Mouse (Mus musculus) intestine, embryonic 14.5 days (tissue): ENCODE results near the gene Rpl36a-ps1. TPM values are rescaled to one million over a fixed set of nuclear protein-coding genes. Genes with fewer than 3 reads are reported as not detected.
"Not testable (repeated sequence)": the region's sequence is repeated elsewhere in the genome, so short reads cannot be mapped to it uniquely, and the experiment has no call there.

Source experiments
- ATAC-seq: fragments of 200-750 bp; cut with Nextera tagmentation; replicated peaks from 2 replicates; pipeline ENCODE4 v1.8.0; 2017; ENCODE audit warnings: low read depth, moderate number of reproducible peaks, moderate TSS enrichment, moderate library complexity; ENCODE audit not compliant: low FRiP score, low TSS enrichment
- DNase-seq: peaks from one replicate; pipeline ENCODE4 v3.0.0-alpha.2; 2018; ENCODE audit warnings: low spot score
- H3K27ac ChIP-seq: fragments of 300-500 bp; sonication (generic); 2 replicates; pipeline ENCODE4 v1.5.1; 2014; ENCODE audit warnings: low read depth, mild to moderate bottlenecking, control low read depth
- H3K27me3 ChIP-seq: fragments of 300-500 bp; sonication (generic); replicated peaks from 2 replicates; pipeline ENCODE4 v1.6.1; 2014; ENCODE audit warnings: low read length, control low read depth; ENCODE audit not compliant: control insufficient read depth, insufficient read depth
- H3K36me3 ChIP-seq: fragments of 300-500 bp; sonication (generic); 2 replicates; pipeline ENCODE4 v1.6.1; 2014; ENCODE audit warnings: low read length, control low read depth; ENCODE audit not compliant: control insufficient read depth, insufficient read depth
- H3K4me1 ChIP-seq: fragments of 300-500 bp; sonication (generic); replicated peaks from 2 replicates; pipeline ENCODE4 v1.6.1; 2014; ENCODE audit warnings: low read length, control low read depth, mixed read lengths; ENCODE audit not compliant: control insufficient read depth, insufficient read depth
- H3K4me2 ChIP-seq: fragments of 300-500 bp; sonication (generic); 2 replicates; pipeline ENCODE4 v1.6.1; 2014; ENCODE audit warnings: low read length
- H3K4me3 ChIP-seq: fragments of 300-500 bp; sonication (generic); 2 replicates; pipeline ENCODE4 v1.5.1; 2014; ENCODE audit warnings: low read depth, low read length, control low read depth, mixed read lengths
- H3K9ac ChIP-seq: fragments of 300-500 bp; sonication (generic); 2 replicates; pipeline ENCODE4 v1.6.1; 2014; ENCODE audit warnings: mild to moderate bottlenecking, low read length
- H3K9me3 ChIP-seq: fragments of 300-500 bp; sonication (generic); 2 replicates; pipeline ENCODE4 v1.6.1; 2016; ENCODE audit warnings: low read length, control low read depth; ENCODE audit not compliant: control insufficient read depth
- WGBS: fragments of 180-500 bp; shearing (Covaris S2); extraction: QIAGEN DNeasy Blood & Tissue Kit; methylation state at CpG from one replicate; pipeline ENCODE4 v1.1.7; 2014; 5-methylcytosine and 5-hydroxymethylcytosine counted together
- polyA plus RNA-seq: library from polyadenylated mRNA; unstranded; fragments of >200 nt; fragmentation: Nextera tagmentation; extraction: Ambion mirVana; gene quantifications from 2 replicates; pipeline ENCODE4 v1.2.1, GENCODE M21; 2014

The Rpl36a-ps1 gene
- 2.6 TPM in 1 of 2 replicates, not detected in the other for polyA plus RNA-seq

DNA sequence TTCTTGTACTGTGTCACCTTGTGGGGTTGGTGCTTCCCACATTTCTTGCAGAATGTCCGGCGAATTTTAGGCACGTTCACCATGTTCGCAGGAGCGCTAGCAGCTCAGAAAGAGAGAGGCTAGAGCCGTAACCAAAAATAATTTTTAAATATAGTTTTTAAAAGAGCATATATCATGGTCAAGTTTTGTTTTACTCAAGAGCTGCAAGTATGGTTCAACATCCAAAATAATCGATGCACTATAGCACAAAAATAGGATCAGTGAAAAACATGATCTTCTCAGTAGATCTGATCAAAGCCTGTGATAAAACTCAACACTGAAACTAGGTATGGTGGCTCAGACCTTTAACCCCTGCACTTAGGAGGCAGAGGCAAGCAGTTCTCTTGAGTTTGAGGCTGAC is at the start of gene Rpl36a-ps1:
Gene Rpl36a-ps1 (minus strand): TSS at position 101 of the 400 bp plus-strand sequence.
- Histone ChIP-seq H3K9ac (no peak within 1 kb of the TSS), H3K4me2 (no peak within 1 kb of the TSS), H3K4me3 (no peak within 1 kb of the TSS), H3K4me1 (no peaks in the 10 kb centered on the region), H3K36me3 (no peaks in the 10 kb centered on the region), H3K27me3 (no peaks in the 10 kb centered on the region), H3K27ac (no peak within 1 kb of the TSS), H3K9me3 (no peaks in the 10 kb centered on the region)
- ATAC-seq: no peak
- 96% methylated on average over 7 of the region's 7 CpGs for WGBS
- no peak for DNase-seq

DNA sequence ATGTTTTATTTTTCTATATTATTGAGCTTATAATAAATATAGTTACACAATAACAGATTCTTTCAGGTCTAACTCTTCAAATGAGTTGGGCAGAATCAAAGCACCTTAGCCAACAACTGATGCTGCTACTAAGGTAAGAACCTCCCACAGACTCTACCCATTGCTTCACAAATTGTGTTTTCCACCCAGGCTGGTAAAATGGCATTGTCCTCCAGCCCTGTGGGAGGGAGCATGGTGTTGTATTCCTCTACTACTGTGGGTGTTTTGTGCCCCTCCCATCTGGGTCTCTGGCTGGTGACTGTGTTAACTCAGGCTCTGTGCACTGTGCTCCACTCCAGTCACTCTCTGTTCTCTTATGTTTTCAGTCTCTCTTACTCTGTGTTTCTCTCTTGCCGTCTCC is 49.4 kb upstream of the Rpl36a-ps1 start:
- H3K9ac ChIP-seq: no peak overlapping the region
- no peaks in the 10 kb centered on the region for H3K27me3 ChIP-seq
- peaks cover 15% of the 10 kb centered on the region for H3K4me1 ChIP-seq
- ATAC-seq: no peak
- H3K4me2 ChIP-seq: no peak overlapping the region
- WGBS: 81% methylated on average over 1 of the region's 1 CpGs
- H3K4me3 ChIP-seq: no peak overlapping the region
- no peak for DNase-seq
- H3K9me3 ChIP-seq: no peaks in the 10 kb centered on the region
- no peak overlapping the region for H3K27ac ChIP-seq
- peaks cover 16% of the 10 kb centered on the region for H3K36me3 ChIP-seq

DNA sequence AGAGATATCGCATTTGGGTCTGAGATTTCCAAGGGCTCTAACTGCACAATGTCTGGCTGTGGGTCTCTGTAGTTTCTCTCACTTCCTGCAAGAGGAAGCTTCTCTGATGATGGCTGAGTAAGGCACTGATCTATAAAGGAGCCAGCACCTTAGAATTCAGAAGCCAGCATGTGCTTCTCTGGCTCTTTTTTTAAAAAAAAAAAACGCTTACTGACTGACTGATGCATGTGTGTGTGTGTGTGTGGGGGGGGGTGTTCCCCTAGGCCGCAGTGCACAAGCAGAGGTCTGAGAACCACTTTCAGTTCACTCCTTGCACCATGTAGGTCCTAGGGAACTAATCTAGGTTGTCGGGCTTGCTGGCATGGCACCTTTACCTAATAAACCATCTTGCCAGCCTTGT is 47.3 kb upstream of the Rpl36a-ps1 start:
- Histone ChIP-seq H3K4me2 (no peak overlapping the region), H3K27ac (no peak overlapping the region), H3K9me3 (no peaks in the 10 kb centered on the region), H3K27me3 (no peaks in the 10 kb centered on the region), H3K36me3 (peaks cover 29% of the 10 kb centered on the region), H3K4me1 (peaks cover 13% of the 10 kb centered on the region), H3K4me3 (no peak overlapping the region), H3K9ac (no peak overlapping the region)
- WGBS: 64% methylated on average over 4 of the region's 4 CpGs
- ATAC-seq (no peak), DNase-seq (peak; percentile 47)

DNA sequence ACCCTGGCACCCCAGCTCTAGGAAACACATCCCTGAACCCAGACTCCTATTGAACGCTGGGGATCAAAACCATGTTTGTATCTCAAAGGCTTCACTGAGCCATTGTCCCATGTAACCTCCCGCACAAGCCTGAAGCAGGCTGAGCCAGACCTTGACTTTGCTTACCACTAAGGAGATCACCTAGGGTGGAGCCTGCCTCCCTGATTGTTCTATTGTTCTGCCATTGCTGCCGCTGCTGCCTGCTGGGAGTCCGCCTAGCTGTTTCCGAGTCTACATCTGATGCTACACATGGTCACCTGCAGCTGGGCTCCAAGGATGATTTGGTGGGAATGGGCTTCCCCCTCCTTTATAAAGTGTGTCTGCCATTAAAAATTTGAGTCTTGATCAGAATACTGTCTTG is 45.2 kb upstream of the Rpl36a-ps1 start:
- DNase-seq: peak; percentile 18

DNA sequence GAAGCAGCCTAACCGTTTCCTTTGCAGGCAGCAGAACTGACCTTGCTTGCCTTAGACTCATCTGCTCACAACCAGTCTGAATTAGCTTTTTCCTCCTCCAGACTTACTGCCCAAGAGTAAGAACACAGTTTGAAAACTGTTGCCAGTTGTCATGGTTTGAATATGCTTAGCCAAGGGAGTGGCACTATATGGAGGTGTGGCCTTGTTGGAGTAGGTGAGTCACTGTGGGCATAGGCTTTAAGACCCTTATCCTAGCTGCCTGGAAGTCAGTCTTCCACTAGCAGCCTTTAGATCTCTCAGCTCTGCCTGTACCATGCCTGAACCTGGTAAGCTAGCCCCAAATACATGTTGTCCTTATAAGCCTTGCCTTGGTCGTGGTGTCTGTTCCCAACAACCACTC is 43.6 kb upstream of the Rpl36a-ps1 start:
- DNase-seq: peak; percentile 50
- Histone ChIP-seq H3K9me3 (no peaks in the 10 kb centered on the region), H3K4me2 (no peak overlapping the region), H3K27me3 (no peaks in the 10 kb centered on the region), H3K27ac (no peak overlapping the region), H3K36me3 (peaks cover 40% of the 10 kb centered on the region), H3K9ac (no peak overlapping the region), H3K4me3 (no peak overlapping the region), H3K4me1 (no peaks in the 10 kb centered on the region)
- 75% methylated on average over 2 of the region's 2 CpGs for WGBS
- ATAC-seq: peak; percentile 52; the same call in 1 of the 2 replicates

More for the DNA sequence above, 45.2 kb upstream of the Rpl36a-ps1 start:
- WGBS: 83% methylated on average over 5 of the region's 5 CpGs
- H3K9ac ChIP-seq, ATAC-seq, H3K27ac ChIP-seq, H3K4me3 ChIP-seq, H3K9me3 ChIP-seq, H3K4me1 ChIP-seq, H3K27me3 ChIP-seq, H3K4me2 ChIP-seq: not testable (repeated sequence)
- peaks cover 35% of the 10 kb centered on the region for H3K36me3 ChIP-seq

DNA sequence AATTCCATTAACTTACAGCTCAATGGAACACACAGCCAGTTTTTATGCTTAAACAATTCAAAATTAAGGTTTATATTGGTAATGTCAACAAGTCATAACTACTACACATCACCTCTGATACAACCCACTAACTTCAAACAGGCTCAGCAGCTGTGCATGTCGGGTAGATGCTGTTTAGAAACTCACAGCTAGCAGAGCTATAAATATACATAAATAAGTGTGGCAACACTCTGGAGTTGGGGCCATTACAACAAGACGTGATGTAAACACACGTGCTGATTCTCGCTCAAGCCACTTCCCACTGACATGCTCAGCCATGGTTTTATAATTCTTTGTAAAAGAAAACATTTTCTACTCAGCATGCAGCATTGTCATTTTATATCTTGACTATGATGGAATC is 41.9 kb upstream of the Rpl36a-ps1 start:
- Histone ChIP-seq H3K4me3 (no peak overlapping the region), H3K9me3 (no peaks in the 10 kb centered on the region), H3K36me3 (peaks cover 40% of the 10 kb centered on the region), H3K9ac (no peak overlapping the region), H3K27me3 (no peaks in the 10 kb centered on the region), H3K4me2 (no peak overlapping the region), H3K27ac (no peak overlapping the region), H3K4me1 (no peaks in the 10 kb centered on the region)
- DNase-seq (peak; percentile 21), ATAC-seq (no peak)
- WGBS: 60% methylated on average over 4 of the region's 4 CpGs

DNA sequence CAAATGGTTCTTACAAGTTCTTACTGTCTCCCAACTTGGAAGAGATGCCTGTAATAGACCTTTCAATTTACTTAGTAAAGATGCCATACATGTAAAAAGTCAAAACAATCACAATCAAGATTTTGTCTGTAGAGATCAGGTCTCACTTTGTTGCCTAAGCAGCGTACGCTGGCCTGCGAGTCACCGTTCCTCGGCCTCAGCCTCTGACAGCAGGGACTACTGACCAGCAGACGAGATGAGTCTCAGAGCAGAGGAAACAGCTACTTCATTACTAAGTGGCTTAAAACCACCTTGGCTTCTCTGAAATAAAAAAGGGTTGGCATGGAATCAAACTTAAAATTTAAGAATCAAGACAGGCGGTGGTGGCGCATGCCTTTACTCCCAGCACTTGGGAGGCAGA is 40.7 kb upstream of the Rpl36a-ps1 start:
- H3K9ac ChIP-seq, H3K4me1 ChIP-seq, H3K4me3 ChIP-seq, H3K4me2 ChIP-seq, ATAC-seq, H3K27me3 ChIP-seq, H3K9me3 ChIP-seq, H3K27ac ChIP-seq: not testable (repeated sequence)
- DNase-seq: peak; percentile 33
- 94% methylated on average over 8 of the region's 8 CpGs for WGBS
- peaks cover 35% of the 10 kb centered on the region for H3K36me3 ChIP-seq

DNA sequence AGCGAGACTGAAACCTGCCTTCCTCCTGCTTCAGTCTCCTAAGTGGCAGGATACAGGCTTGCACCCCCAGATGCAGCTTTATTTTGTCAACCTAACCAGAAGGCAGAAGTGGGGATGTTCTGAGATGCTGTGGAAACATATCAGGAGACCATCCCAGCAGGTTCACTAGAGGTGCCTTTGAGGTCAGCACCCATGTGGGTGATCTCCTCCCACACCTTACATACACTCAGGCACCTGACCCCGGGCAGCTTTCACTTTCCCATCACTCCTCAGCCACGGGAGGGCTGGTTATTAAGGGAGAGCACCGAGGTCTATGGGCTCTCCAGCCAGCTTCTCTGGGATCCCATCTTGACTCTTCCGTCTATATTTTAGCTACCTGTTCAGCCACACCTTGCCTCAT is 38.5 kb upstream of the Rpl36a-ps1 start:
- DNase-seq (peak; percentile 37), ATAC-seq (no peak)
- H3K9ac ChIP-seq: no peak overlapping the region
- no peak overlapping the region for H3K4me3 ChIP-seq
- H3K9me3 ChIP-seq: no peaks in the 10 kb centered on the region
- H3K4me1 ChIP-seq: no peaks in the 10 kb centered on the region
- no peak overlapping the region for H3K27ac ChIP-seq
- no peak overlapping the region for H3K4me2 ChIP-seq
- H3K27me3 ChIP-seq: no peaks in the 10 kb centered on the region
- peaks cover 15% of the 10 kb centered on the region; the same call in 1 of the 2 replicates for H3K36me3 ChIP-seq
- 77% methylated on average over 5 of the region's 5 CpGs for WGBS

DNA sequence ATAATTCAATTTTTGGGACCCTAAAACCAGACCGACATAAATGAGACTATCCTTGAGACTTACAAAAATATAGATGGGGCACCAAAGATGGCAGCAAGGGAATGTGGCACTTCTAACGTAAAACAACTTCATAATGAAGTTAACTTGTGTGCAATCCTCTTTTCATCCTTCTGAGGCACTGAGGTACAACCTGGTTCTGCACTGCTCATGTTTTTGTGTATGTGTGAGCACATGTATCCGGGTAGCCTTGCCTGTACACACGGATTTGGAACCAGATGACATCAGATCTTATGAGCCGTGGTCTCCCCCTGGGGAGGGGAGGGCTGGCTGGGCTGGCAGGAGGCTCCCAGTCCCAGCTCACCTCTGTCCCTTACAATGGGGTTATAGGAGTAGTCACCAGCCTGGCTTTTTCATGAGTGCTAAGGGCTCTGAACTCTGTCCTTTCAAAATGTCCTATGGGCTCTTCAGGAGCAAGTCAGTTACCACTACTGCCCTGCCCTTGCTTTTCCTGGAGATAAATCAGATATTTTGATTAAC is 37.3 kb upstream of the Rpl36a-ps1 start:
- Histone ChIP-seq H3K4me2 (no peak overlapping the region), H3K4me3 (no peak overlapping the region), H3K27ac (no peak overlapping the region), H3K36me3 (peaks cover 11% of the 10 kb centered on the region; the same call in 1 of the 2 replicates), H3K9me3 (0 out of 2 replicates have a peak, but pooled peaks cover 4% of the 10 kb centered on the region), H3K27me3 (no peaks in the 10 kb centered on the region), H3K9ac (no peak overlapping the region), H3K4me1 (no peaks in the 10 kb centered on the region)
- ATAC-seq (0 out of 2 replicates have a peak, but pooled peaks have one; percentile 28), DNase-seq (peak; percentile 47)
- WGBS: 86% methylated on average over 5 of the region's 5 CpGs
